Mouse (Mus musculus): Measurements from ENCODE around the gene Tnnt1. TPM values are rescaled to one million over a fixed set of nuclear protein-coding genes. Genes with fewer than 3 reads are reported as not detected.

Gene Tnnt1
- polyA plus RNA-seq, 1 experiment = 1.7 TPM

DNA sequence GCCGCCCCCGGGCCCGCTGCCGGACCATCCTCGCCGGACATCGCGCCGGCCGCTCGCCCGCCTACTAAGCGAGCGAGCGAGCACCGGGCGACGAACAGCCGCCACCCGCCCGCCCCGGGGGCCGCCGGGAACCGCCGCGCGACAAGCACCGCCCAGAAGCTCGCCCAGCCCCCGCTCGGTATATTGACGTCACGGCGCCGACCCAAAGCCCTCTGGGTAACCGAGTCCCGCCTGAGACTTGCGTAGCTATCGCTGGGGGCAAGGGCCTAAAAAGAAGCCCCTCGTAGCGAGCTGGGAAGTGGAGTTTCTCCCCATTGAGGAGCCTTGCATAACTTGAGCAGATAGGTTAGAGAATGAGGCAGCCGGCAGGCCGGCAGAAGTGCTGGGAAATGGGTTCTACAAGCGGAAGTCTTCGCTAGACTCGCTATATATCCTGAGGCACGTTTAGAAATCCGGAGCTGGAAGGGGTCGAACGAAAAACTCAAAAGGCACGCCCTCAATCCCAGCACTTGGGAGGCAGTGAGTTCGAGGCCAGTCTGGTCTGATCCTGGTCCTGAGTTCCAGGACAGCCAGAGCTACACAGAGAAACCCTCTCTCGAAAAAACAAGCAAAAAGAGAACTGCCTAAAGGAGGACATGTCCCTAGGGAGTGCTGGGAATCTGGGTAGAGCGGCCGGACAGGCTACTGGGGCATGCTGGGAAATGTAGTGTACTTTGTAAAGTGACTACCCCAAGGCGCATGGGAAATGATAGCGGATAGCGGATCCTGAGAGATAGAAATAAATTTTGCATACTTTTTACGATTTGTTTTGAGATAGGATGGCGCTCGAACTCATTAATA lies 14.4 kb downstream of the Tnnt1 start, which contains the start of gene Ppp1r12c:
Ppp1r12c (minus strand) TSS at position 123 of the 840 bp plus-strand sequence.
- TF ChIP-seq CTCF (IDR thresholded peaks at IDR 0.05; ENCODE audit: borderline replicate concordance, insufficient read depth, low read length) (no peak), POLR2A (IDR thresholded peaks at IDR 0.05; ENCODE audit: low read depth, low read length) (peak; percentile 62)
- Histone ChIP-seq H3K4me1 (ENCODE audit: control insufficient read depth, insufficient read depth, low read length) (peaks cover 15% of the 10 kb centered on the region), H3K4me3 (ENCODE audit: insufficient read depth, low read length) (peak within 1 kb of the TSS; percentile 79), H3K27ac (ENCODE audit: insufficient read depth, low read length) (peak within 1 kb of the TSS; percentile 85)

- Histone ChIP-seq H3K4me1 (ENCODE audit: control insufficient read depth, insufficient read depth, low read length) (peaks cover 15% of the 10 kb centered on the region), H3K4me3 (ENCODE audit: insufficient read depth, low read length) (peak overlapping the region; percentile 79), H3K27ac (ENCODE audit: insufficient read depth, low read length) (peak overlapping the region; percentile 51; the same call in 1 of the 2 replicates)
- TF ChIP-seq CTCF (IDR thresholded peaks at IDR 0.05; ENCODE audit: borderline replicate concordance, insufficient read depth, low read length) (no peak), POLR2A (IDR thresholded peaks at IDR 0.05; ENCODE audit: low read depth, low read length) (no peak; the same call in 1 of the 2 replicates)
Observed at GRCm38 (mm10) chr7:4500892-4501471, 15.2 kb downstream of the Tnnt1 start.

- peaks cover 15% of the 10 kb centered on the region for H3K4me1 ChIP-seq (ENCODE audit: control insufficient read depth, insufficient read depth, low read length)
- H3K4me3 ChIP-seq (ENCODE audit: insufficient read depth, low read length) = 0 out of 2 replicates have a peak overlapping the region, but pooled peaks have one; percentile 79
- TF ChIP-seq POLR2A (IDR thresholded peaks at IDR 0.05; ENCODE audit: low read depth, low read length) = no peak
- TF ChIP-seq CTCF (IDR thresholded peaks at IDR 0.05; ENCODE audit: borderline replicate concordance, insufficient read depth, low read length) = no peak
- H3K27ac ChIP-seq (ENCODE audit: insufficient read depth, low read length) = no peak overlapping the region
Observed at GRCm38 (mm10) chr7:4499034-4499433, 17.1 kb downstream of the Tnnt1 start.

DNA sequence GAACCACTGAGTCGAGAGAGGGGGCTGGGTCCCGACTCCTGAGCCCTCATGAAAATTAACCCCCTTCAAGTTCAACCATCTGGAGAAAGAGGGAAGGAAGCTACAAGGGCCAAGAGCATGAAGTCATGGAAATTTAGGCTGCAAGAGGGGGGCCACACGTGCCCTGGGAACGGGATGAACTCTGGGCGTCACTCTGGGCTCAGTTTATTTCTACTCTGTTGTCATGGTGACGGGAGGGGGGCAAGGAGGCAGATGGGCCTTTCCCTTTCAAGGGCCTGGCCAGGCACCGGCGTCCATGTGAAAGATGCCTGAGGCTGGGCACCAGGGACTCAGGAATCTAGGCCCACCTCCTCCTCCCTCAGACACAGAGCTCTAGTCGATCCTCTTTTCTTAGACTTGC lies 17.9 kb downstream of the Tnnt1 start:
- no peak overlapping the region for H3K4me3 ChIP-seq (ENCODE audit: insufficient read depth, low read length)
- no peak overlapping the region for H3K27ac ChIP-seq (ENCODE audit: insufficient read depth, low read length)
- H3K4me1 ChIP-seq (ENCODE audit: control insufficient read depth, insufficient read depth, low read length) = peaks cover 15% of the 10 kb centered on the region
- TF ChIP-seq CTCF (IDR thresholded peaks at IDR 0.05; ENCODE audit: borderline replicate concordance, insufficient read depth, low read length) (no peak), POLR2A (IDR thresholded peaks at IDR 0.05; ENCODE audit: low read depth, low read length) (no peak)

DNA sequence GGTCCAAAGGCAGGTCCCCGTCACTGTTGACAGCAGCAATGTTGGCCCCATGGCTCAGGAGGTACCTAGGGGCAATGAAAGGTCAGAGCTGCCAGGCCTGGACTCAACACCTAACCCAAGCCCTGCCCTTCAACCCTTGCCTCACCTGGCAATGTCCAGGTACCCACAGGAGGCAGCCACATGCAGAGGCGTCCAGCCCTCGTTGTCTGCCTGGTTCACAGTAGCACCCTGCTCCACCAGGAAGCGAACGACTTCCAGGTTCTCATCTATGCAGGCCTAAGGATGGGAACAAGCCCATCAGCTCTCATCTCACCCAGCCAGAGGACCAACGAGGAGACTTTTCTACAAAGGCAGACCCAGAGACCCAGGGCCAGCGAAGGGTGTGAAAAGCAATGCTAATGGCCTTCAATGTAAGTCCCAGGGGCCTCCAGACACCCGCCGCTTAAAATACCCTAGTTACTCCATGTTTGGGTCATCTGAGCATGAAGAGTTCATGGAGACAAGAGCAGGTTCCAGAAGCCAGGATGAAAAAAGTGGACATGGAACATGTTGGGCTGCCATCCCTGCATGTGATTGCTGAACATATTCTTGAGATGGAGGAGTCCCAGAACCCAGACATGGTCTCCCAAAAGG lies 18.8 kb downstream of the Tnnt1 start:
- H3K4me3 ChIP-seq (ENCODE audit: insufficient read depth, low read length) = no peak overlapping the region
- no peak for TF ChIP-seq CTCF (IDR thresholded peaks at IDR 0.05; ENCODE audit: borderline replicate concordance, insufficient read depth, low read length)
- no peak for TF ChIP-seq POLR2A (IDR thresholded peaks at IDR 0.05; ENCODE audit: low read depth, low read length)
- no peak overlapping the region for H3K27ac ChIP-seq (ENCODE audit: insufficient read depth, low read length)
- H3K4me1 ChIP-seq (ENCODE audit: control insufficient read depth, insufficient read depth, low read length) = peaks cover 23% of the 10 kb centered on the region

- TF ChIP-seq CTCF (IDR thresholded peaks at IDR 0.05; ENCODE audit: borderline replicate concordance, insufficient read depth, low read length) (no peak), POLR2A (IDR thresholded peaks at IDR 0.05; ENCODE audit: low read depth, low read length) (no peak)
- Histone ChIP-seq H3K27ac (ENCODE audit: insufficient read depth, low read length) (no peak overlapping the region), H3K4me1 (ENCODE audit: control insufficient read depth, insufficient read depth, low read length) (peaks cover 24% of the 10 kb centered on the region), H3K4me3 (ENCODE audit: insufficient read depth, low read length) (no peak overlapping the region)
Observed at GRCm38 (mm10) chr7:4496468-4496867, 19.7 kb downstream of the Tnnt1 start.

- Histone ChIP-seq H3K4me1 (ENCODE audit: control insufficient read depth, insufficient read depth, low read length) (peaks cover 15% of the 10 kb centered on the region), H3K4me3 (ENCODE audit: insufficient read depth, low read length) (no peak overlapping the region), H3K27ac (ENCODE audit: insufficient read depth, low read length) (no peak overlapping the region)
- TF ChIP-seq POLR2A (IDR thresholded peaks at IDR 0.05; ENCODE audit: low read depth, low read length) (no peak), CTCF (IDR thresholded peaks at IDR 0.05; ENCODE audit: borderline replicate concordance, insufficient read depth, low read length) (no peak)
Observed at GRCm38 (mm10) chr7:4493991-4494390, 22.2 kb downstream of the Tnnt1 start.

DNA sequence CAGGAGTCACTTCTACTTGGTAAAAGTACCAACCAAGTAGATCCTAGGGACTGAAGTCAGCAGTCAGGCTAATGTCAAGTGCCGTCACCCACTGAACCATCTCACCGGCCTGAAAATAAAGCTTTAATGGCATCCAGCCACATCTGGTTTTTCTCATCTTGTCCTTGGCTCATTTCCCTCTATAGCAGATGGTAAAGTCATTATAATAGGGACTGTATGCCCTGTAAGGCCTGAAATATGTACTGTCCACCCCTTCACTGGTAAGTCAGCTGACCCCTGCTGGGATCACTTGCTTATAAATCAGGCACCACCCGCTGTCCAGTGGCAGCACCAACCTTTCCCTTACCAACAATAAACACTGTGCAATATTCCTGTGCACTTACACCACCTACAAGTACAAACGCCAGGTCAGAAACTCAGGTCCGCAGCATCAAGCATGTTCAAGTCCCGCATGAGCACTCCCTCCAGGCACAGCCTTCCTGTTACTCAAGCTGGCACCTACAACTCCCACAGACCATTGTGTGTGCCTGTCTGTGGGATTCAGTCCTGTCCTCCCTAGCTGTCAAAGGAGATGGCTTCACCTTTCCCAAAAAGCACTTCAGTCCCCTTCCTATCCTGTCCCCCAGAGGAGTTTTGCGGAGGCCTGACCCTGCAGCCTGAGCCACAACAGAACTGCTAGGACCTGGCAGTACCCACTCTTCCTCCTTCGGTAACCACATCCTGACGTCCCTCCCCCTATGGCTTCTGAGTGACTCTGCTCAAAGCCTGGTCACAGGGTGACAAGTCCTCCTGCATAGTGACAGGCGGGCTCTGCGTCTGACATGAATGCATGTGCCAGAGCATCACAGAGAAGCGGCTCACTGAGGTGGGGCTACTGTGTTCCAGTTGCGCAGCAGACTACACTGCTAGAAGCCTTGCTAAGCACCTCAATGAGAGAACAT lies 23.6 kb downstream of the Tnnt1 start:
- H3K27ac ChIP-seq (ENCODE audit: insufficient read depth, low read length) = no peak overlapping the region
- TF ChIP-seq POLR2A (IDR thresholded peaks at IDR 0.05; ENCODE audit: low read depth, low read length) (no peak), CTCF (IDR thresholded peaks at IDR 0.05; ENCODE audit: borderline replicate concordance, insufficient read depth, low read length) (no peak)
- H3K4me3 ChIP-seq (ENCODE audit: insufficient read depth, low read length) = no peak overlapping the region
- H3K4me1 ChIP-seq (ENCODE audit: control insufficient read depth, insufficient read depth, low read length) = peaks cover 9% of the 10 kb centered on the region

- no peak overlapping the region for H3K27ac ChIP-seq (ENCODE audit: insufficient read depth, low read length)
- no peak overlapping the region for H3K4me3 ChIP-seq (ENCODE audit: insufficient read depth, low read length)
- TF ChIP-seq POLR2A (IDR thresholded peaks at IDR 0.05; ENCODE audit: low read depth, low read length) = no peak
- no peak for TF ChIP-seq CTCF (IDR thresholded peaks at IDR 0.05; ENCODE audit: borderline replicate concordance, insufficient read depth, low read length)
- H3K4me1 ChIP-seq (ENCODE audit: control insufficient read depth, insufficient read depth, low read length) = peaks cover 9% of the 10 kb centered on the region
Observed at GRCm38 (mm10) chr7:4491308-4491707, 24.9 kb downstream of the Tnnt1 start.
